ENCODE assay signal across 16 mouse cellular contexts in the genomic region with DNA sequence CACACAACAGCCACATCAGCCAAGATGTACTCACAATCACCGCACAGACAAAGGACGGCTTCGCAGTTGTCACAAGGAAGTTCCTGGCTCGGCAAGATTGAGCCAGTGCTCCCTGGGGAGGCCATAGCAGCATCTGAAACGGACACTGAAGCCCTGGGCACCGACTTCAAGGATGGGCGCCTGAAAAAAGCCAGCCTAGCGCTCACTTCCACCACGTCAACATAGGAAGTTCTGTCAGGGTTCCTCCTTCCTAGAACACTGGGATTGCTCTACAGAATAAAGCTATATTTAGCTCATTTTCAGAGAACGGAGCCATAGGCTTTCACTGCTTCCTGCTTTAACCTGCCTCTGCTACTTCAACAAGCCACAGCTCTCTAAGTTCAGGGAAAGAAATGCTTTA.
DNase-seq lines count a peak whose midpoint lies in the region; ATAC-seq and TF ChIP-seq lines count a peak whose summit lies in the region.
"Had no signal": no experiment of that assay in that cellular context is flagged by ENCODE, and none has a peak within 500 bp of the region (broad histone marks: within the 10 kb centered on the region; RNA-seq: fewer than 3 reads in every experiment).

No protein-coding gene starts in this region.

- H3K27ac ChIP-seq in lung, postnatal 0 days (ENCODE audit: low read length): no peak overlapping the region
- H3K27ac ChIP-seq in heart, embryonic 15.5 days: 0 out of 2 replicates have a peak overlapping the region, but pooled peaks have one; percentile 44
- H3K27ac ChIP-seq in hindbrain, embryonic 11.5 days (ENCODE audit: low read depth, low read length): no peak overlapping the region
- H3K27ac ChIP-seq in neural tube, embryonic 15.5 days (replicated peaks): no peak overlapping the region
- H3K27ac ChIP-seq: hindbrain, postnatal 0 days; lung, embryonic 15.5 days; stomach, embryonic 15.5 days had no signal

- 57% methylated on average over 10 of the region's 10 CpGs for WGBS in lung, postnatal 0 days
- WGBS in heart, embryonic 15.5 days: 51% methylated on average over 10 of the region's 10 CpGs
- 78% methylated on average over 10 of the region's 10 CpGs for WGBS in hindbrain, embryonic 11.5 days
- WGBS in neural tube, embryonic 15.5 days: 67% methylated on average over 10 of the region's 10 CpGs

- H3K27me3 ChIP-seq in lung, postnatal 0 days (replicated peaks; ENCODE audit: insufficient read depth, low read length): no peaks in the 10 kb centered on the region
- no peaks in the 10 kb centered on the region for H3K27me3 ChIP-seq in heart, embryonic 15.5 days
- no peaks in the 10 kb centered on the region for H3K27me3 ChIP-seq in hindbrain, embryonic 11.5 days (ENCODE audit: control insufficient read depth, insufficient read depth, low read length)
- H3K27me3 ChIP-seq in neural tube, embryonic 15.5 days (replicated peaks): no peaks in the 10 kb centered on the region
- H3K27me3 ChIP-seq: lung, embryonic 15.5 days; stomach, embryonic 15.5 days had no signal

- no peak overlapping the region for H3K4me3 ChIP-seq in lung, postnatal 0 days (ENCODE audit: low read depth, low read length)
- H3K4me3 ChIP-seq in heart, embryonic 15.5 days: no peak overlapping the region
- H3K4me3 ChIP-seq in hindbrain, embryonic 11.5 days (ENCODE audit: low read depth, low read length): no peak overlapping the region
- no peak overlapping the region for H3K4me3 ChIP-seq in neural tube, embryonic 15.5 days (replicated peaks)
- H3K4me3 ChIP-seq: erythroblast, embryonic 14.5 days; lung, embryonic 15.5 days; stomach, embryonic 15.5 days had no signal

- no peak for TF ChIP-seq EP300 in lung, postnatal 0 days (IDR thresholded peaks at IDR 0.05)

- H3K9me3 ChIP-seq in lung, postnatal 0 days (ENCODE audit: low read length): no peaks in the 10 kb centered on the region
- H3K9me3 ChIP-seq in heart, embryonic 15.5 days (replicated peaks): no peaks in the 10 kb centered on the region
- no peaks in the 10 kb centered on the region for H3K9me3 ChIP-seq in hindbrain, embryonic 11.5 days (ENCODE audit: control insufficient read depth, low read length)
- no peaks in the 10 kb centered on the region for H3K9me3 ChIP-seq in neural tube, embryonic 15.5 days (replicated peaks)
- H3K9me3 ChIP-seq: lung, embryonic 15.5 days; stomach, embryonic 15.5 days had no signal

- H3K9ac ChIP-seq in lung, postnatal 0 days (replicated peaks; ENCODE audit: low read depth): no peak overlapping the region
- H3K9ac ChIP-seq in heart, embryonic 15.5 days: no peak overlapping the region
- H3K9ac ChIP-seq in hindbrain, embryonic 11.5 days (ENCODE audit: low read depth, low read length): no peak overlapping the region
- H3K9ac ChIP-seq in neural tube, embryonic 15.5 days (replicated peaks): no peak overlapping the region
- H3K9ac ChIP-seq: lung, embryonic 15.5 days; stomach, embryonic 15.5 days had no signal

- peak; percentile 56 for ATAC-seq in lung, postnatal 0 days
- ATAC-seq in heart, embryonic 15.5 days (replicated peaks; ENCODE audit: insufficient number of reproducible peaks, insufficient read depth, low FRiP score, low read depth): no peak
- no peak for ATAC-seq in hindbrain, embryonic 11.5 days (ENCODE audit: low FRiP score)
- ATAC-seq in neural tube, embryonic 15.5 days (ENCODE audit: low FRiP score): no peak
- ATAC-seq: hindbrain, postnatal 0 days had no signal

- H3K36me3 ChIP-seq in lung, postnatal 0 days (ENCODE audit: insufficient read depth, low read length): 0 out of 2 replicates have a peak, but pooled peaks cover 5% of the 10 kb centered on the region
- peaks cover 6% of the 10 kb centered on the region; the same call in 1 of the 2 replicates for H3K36me3 ChIP-seq in heart, embryonic 15.5 days
- peaks cover 6% of the 10 kb centered on the region; the same call in 1 of the 2 replicates for H3K36me3 ChIP-seq in hindbrain, embryonic 11.5 days (ENCODE audit: control insufficient read depth, insufficient read depth, low read length)
- peaks cover 42% of the 10 kb centered on the region for H3K36me3 ChIP-seq in neural tube, embryonic 15.5 days

- TF ChIP-seq CTCF in lung, postnatal 0 days (IDR thresholded peaks at IDR 0.05): no peak

- H3K4me2 ChIP-seq in lung, postnatal 0 days (replicated peaks; ENCODE audit: low read depth, low read length): no peak overlapping the region
- no peak overlapping the region for H3K4me2 ChIP-seq in heart, embryonic 15.5 days
- no peak overlapping the region for H3K4me2 ChIP-seq in hindbrain, embryonic 11.5 days (replicated peaks; ENCODE audit: low read depth, low read length)
- H3K4me2 ChIP-seq in neural tube, embryonic 15.5 days: no peak overlapping the region
- H3K4me2 ChIP-seq: lung, embryonic 15.5 days; stomach, embryonic 15.5 days had no signal

- H3K4me1 ChIP-seq in lung, postnatal 0 days (ENCODE audit: insufficient read depth, low read depth, low read length): no peaks in the 10 kb centered on the region
- peaks cover 28% of the 10 kb centered on the region for H3K4me1 ChIP-seq in heart, embryonic 15.5 days (replicated peaks)
- no peaks in the 10 kb centered on the region for H3K4me1 ChIP-seq in hindbrain, embryonic 11.5 days (replicated peaks; ENCODE audit: control insufficient read depth, insufficient read depth, low read length)
- 0 out of 2 replicates have a peak, but pooled peaks cover 4% of the 10 kb centered on the region for H3K4me1 ChIP-seq in neural tube, embryonic 15.5 days
- H3K4me1 ChIP-seq: lung, embryonic 15.5 days; stomach, embryonic 15.5 days had no signal

- peak; percentile 92 for DNase-seq in heart, adult 11 months
- DNase-seq in heart, adult 8-10 months (ENCODE audit: low spot score): no peak
- DNase-seq in lung, postnatal 0 days (ENCODE audit: low spot score): peak; percentile 55
- no peak for DNase-seq in lung, postnatal 14 days
- peak; percentile 19 to 35 for DNase-seq in kidney, postnatal 4 days
- no peak for DNase-seq in hindbrain, embryonic 11.5 days (ENCODE audit: low spot score)
- DNase-seq: cerebellum, postnatal 25 days; gastrocnemius, postnatal 10 days; left cerebral cortex, postnatal 4 days; right cerebral cortex, postnatal 4 days had no signal

Comparison
In these comparisons a context has a peak if more than half of its experiments do, and no peak if none do; other contexts are left out.
1. DNase-seq: peak in heart, adult 11 months (single experiment), lung, postnatal 0 days (single experiment) and kidney, postnatal 4 days (2 of 2); none in heart, adult 8-10 months (single experiment), lung, postnatal 14 days (single experiment) and hindbrain, embryonic 11.5 days (single experiment).